Mouse (Mus musculus): ENCODE results near the gene Nebl. TPM values are rescaled to one million over a fixed set of nuclear protein-coding genes. Genes with fewer than 3 reads are reported as not detected.
A peak's percentile ranks its signal among the peaks of the same experiment; 100 is the strongest.

The Nebl gene
- polyA plus RNA-seq, 1 experiment from 2014 or later, result 168 TPM

DNA sequence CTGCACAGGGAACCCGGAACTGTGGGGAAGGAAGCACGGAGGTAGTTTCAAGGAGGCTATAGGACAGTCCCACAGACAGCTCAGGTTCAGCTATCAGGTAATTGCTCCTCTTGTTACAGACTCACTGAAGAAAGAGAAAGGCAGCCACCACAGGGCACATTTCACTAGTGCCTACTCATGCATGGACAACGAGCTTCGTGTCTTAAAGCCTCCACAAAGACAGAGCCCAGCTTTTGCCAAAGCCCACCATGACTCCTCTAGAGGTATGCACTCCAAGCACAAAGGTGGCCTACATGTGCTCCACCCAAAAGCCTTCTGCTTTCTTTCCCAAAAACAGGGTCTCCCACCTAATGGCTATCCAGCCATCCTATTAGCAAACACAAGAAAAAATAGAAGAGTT is 90.4 kb downstream of the Nebl start:
- no peak for DNase-seq (ENCODE audit: low spot score)

DNA sequence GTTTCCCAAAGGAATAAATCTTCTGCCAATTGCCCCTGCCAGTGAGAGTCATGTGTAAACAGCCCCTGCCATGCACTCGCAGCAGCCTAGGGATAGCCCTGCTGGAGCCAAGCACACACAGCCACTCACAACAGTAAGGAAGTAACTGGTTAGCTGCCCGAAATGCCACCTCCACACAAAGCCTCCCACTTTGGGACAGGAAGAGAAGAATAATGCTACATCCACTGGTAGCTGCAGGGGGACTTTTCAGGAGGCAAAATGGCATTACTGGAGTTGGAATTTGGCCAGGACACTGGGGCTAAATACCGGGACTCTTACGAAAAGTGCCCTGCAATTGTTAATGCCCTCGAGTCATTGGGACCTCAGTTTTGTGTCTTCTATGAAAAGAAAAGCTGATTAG is 92.6 kb downstream of the Nebl start:
- no peak for DNase-seq (ENCODE audit: low spot score)

DNA sequence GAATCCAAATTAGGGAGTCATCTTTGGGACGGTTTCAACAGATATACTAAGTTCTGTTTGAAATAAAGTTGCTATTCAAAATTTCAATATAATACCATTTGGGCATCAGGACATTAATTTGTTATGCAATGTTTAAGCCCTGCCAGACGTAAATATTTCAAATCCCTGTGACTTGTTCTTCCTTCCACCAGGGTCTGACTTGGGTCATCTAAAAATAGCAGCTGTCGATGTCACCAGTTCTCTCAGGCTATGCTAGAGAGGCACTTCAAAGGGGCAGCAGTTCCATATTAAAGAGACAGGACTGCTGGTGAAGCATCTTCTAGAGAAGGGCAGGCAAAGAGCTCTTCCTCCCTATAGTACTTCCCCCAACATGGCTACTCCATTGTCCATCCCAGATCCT is 107.3 kb downstream of the Nebl start:
- DNase-seq (ENCODE audit: low spot score), result no peak

DNA sequence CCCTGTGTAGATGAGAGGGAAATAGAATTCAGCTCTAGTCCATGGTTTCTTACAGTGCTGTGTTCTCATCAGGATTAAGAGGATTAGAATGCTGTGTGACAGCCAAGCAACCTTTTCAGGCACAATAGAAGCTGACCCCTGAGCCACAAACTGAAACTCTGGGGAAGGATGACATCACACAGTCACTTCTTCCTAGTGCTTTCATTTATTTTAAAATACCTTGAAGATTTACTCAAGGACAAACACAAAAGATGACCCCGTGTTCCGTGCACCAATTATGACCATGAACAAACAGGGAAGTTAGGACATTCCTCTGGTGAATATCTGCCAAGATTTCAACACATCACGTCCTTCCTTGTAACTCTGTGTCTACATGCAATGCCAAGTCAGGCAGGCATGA is 121.0 kb downstream of the Nebl start:
- DNase-seq (ENCODE audit: low spot score), result no peak

DNA sequence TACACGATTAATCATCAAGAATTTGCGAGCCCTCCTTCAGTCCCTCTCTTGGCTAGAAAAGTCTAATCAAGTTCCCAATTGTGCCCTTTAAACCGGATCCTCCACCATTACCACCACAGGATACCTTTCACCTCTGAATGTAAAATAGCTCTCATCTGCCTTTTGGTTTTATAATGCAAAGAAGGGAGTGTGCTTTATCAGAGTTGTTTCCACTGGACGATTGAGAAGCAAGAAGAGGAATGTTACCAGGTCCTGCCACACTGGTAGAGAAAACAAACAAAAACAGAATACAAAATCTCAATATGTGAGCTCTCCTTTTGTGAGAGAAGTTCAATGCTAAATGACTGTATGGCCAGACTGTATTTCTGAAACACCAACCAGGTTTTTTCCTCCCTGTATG is 127.7 kb downstream of the Nebl start:
- no peak for DNase-seq (ENCODE audit: low spot score)

DNA sequence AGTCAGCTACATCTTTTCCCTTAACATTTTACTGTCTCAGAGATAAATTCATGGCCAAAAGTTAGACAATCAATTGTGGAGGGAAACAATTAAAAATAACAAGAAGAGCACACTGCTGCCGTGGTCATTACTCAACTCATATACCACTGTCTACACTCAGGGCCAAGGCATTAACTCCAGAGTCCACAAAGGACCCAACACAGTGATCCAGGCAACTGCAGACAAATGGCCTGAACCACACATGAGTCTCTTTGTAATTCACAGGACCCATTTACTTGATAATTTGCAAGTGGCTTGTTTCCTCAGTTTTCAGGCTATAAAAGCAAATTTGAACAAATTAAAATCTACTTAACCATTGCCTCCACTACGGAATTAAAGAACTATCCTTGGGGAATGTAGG is 130.6 kb downstream of the Nebl start:
- no peak for DNase-seq (ENCODE audit: low spot score)

DNA sequence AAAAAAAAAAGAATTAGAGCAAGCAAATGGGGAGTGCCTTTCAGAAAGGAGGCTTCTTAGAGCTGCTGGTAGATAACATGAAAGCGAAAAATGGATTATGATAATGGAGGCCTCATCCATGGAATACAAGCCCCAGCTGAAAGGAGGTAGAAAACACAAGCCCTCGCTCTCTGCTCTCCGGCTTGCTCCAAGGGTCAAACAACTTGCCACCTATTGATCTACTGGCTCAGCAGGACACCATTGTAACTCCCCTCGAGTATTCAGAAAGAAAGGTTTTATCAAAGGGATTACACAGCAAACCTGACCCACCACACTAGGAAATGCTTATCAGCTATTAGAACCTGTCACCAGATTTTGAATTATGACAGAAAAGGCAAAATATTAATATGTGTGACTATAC is 131.4 kb downstream of the Nebl start:
- no peak for DNase-seq (ENCODE audit: low spot score)

DNA sequence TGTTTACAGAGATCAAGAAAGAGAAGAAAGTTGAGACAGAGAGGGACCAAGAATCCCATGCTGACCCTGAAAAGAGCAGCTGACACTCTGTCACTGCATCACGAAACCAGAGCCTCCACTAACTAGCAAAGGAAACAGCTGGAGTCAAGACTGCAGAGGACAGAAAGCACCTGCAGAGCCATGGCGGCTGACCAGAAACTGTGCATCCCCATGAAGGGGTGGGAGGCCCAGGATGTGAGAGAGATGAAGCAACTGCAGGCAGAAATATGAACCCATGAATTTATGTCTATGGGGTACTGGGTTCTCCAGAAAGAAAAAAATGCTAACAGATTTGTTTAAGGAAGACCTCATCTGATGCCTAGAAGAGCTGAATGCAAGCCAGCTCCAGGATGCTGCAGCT is 133.3 kb downstream of the Nebl start:
- peak; percentile 9 for DNase-seq (ENCODE audit: low spot score)

DNA sequence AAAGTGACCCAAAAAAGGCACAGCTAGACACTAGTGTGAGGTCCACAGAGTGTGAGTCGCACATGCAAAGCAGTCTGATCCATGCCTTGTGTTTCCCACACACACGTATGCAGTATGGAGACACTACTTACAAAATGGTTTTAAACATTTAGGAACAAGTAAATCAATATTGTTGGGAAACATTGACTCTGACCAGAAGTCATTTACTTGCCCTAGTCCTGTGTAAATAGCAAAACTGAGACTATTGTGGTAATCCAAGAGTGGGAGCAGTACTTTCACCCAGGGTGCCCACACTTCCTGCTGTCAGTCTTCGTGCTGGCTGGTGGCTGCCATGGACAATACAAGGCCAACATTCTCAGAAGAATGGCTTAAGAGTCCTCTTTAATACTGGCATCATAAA is 141.6 kb downstream of the Nebl start:
- no peak for DNase-seq (ENCODE audit: low spot score)

DNA sequence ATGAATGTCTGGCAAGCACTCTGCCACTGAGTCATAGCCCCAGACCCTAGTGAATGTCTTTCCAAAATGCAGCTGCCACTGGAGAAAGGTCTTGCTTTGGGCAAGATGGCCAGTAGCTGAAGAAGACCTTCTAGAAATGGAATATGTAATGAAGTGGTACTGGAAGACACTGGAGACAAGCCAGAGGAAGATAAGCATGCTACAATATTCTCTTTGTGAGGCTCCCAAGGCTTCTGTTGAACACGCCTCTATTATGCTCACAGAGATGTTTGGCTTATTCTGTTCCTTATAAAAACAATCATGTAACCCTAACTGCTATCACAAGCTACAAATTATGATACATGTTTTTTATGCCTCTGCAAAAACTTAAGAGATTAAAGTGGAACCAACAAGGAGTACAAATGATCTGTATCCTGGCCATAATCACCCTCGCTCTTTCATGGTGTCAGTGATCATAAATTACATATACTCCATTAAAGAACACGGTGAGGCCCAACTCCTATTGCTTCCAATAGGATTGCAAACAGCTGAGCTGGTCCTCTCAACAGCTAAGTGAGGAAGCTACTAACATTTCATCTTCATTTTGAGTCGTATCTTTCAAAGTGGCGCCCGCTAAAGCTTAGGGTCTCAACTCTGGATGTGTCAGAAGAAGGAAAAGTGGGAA is 145.8 kb downstream of the Nebl start:
- DNase-seq (ENCODE audit: low spot score), result no peak

DNA sequence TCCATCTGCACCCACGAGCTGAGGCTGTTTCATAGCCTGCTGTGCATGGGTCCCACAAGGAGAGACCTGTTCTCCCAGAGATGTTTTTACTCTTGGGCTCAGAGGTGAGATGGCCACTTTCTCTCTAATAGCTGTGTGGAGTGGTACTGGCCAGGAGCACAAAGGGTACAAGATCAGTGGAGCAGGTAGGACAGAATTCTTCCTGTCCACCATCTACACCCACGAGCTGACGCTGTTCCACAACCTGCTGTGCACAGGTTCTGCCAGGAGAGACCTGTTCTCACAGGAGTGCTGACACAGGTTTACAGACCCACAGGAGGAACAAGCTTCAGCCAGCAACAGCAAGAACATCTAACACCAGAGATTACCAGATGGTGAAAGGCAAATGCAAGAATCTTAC is 155.6 kb downstream of the Nebl start:
- DNase-seq (ENCODE audit: low spot score), result no peak

DNA sequence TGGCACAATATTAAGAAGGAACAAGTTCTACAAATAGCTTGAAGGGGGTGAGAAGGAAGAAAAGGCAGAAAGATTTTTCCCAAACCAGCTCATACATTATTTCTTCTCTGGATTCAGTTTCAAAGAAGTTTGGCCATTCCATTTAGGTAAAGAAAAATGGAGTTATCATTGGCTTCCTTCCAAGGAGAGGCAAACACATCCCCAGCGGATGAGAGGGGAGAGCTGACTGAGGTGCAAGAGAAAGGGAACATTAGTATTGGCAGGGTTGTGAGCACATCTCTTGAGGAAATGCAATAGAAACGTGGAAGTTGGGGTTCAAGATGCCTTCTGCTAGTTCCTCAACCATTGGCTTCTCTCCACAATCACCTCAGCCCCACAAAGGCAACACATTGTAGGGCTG is 159.5 kb downstream of the Nebl start:
- no peak for DNase-seq (ENCODE audit: low spot score)

DNA sequence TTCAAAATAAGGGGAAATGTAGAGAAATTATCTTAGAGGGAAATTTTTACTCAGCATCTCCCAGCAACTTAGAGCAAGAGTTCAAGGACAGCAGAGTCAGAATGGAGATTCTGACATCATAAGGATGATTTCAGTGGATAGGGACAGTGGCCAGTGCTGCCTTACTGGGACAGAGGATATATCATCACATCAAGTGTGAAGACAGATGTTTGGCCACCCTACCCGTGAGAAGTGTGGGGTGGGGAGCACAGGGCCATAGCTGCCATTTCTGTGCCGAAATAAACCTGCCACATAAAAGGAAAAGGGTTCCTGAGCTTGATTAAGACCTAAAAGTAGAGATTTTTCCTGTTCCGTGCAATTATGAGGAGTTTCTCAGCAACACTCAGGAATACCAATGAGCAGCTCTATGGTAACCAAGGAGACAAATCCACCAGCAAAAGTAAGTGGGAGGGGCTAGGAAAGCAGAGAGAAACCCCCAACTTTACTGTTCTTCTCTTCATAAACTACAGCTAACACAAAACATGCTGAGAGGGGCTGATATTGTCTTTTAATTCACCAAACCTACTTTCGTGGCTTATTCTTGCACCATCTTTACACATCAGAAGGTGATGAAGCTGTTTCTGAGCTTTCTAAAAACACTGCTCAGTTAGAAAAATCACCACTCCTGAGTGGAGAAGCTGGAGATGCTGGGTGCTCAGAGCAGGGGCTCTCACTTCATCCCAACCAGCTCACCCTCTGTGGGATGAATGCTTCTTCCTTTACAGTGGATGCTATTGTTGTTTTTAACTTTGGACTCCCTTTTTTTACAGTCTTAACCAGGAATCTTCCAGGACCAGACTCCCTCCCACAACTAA is 172.1 kb downstream of the Nebl start:
- no peak for DNase-seq (ENCODE audit: low spot score)

DNA sequence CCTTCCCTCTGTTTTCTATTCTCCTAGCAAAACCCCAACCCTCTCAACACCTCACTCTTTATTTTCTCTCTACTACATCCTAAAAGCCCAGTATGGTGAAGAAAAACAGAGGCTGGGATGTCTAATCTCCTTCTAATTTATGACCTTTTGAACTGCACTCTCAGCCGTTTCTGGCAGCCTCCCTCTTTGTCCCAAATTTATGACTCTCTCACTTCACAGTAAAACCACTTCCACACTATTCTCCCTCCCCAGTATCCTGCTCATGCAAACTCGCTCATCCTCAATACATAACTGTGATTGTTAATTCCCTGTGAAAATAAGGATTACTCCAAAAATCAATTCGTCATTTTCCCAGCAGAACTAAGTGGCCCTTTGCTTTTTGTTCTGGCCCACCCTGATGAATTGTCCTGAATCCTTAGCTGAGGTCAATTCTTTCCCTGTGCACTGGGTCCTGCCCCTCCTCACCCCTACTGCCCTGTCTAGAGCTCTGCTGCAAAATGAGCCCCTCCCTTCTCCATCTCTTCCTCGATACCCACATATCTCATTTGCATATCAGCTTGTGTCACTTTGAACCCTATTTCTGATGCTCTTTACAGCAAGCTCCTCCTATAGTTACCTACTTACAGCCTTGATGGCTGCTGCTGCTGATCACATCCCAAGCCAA is 181.2 kb downstream of the Nebl start:
- no peak for DNase-seq (ENCODE audit: low spot score)

DNA sequence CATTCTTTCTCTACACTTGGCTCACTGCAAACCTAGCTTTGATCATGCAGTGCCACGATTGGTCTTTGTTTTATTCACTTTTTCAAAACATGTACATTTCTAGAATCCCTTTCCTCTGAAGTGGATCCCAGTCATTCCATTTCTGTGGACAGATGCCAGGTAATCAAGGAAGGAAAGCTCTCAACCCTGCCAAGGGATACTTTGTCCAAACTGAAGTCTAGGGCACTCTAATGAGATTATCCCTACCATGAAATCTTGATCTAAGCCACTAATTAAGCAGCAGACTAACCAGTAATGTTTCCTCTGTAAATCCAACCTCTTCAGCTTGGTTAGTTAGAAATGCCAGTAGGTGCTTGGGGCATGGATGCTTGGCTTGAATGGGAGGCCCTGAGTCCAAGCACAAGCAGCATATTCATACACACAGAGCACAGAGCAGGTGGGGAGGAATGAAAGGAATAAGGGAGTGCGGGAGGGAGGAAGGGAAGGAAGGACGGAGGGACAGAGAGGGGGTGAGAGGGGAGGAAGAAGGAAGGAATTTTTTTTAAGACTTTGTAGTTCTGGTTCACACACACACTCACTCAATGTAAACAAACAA is 184.8 kb downstream of the Nebl start:
- DNase-seq (ENCODE audit: low spot score), result no peak

DNA sequence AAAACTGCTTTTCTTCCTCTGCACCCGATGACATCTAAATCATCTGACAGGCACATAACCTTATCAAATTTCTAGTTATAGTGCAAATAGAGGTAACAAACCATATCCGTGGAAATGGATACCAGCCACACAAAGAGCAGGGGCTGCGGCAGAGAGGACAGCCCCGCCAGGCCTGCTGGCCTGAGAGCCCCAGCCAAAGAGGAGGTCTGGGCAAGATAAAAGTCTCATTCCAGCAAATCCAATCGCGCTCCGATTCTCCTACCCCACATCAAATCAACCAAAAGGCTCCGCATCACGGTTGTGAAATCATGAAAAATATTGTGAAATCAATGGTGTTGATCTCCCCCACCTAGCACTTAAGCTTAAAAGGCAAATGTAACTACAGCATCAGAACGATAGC is 191.5 kb downstream of the Nebl start:
- DNase-seq (ENCODE audit: low spot score), result no peak

DNA sequence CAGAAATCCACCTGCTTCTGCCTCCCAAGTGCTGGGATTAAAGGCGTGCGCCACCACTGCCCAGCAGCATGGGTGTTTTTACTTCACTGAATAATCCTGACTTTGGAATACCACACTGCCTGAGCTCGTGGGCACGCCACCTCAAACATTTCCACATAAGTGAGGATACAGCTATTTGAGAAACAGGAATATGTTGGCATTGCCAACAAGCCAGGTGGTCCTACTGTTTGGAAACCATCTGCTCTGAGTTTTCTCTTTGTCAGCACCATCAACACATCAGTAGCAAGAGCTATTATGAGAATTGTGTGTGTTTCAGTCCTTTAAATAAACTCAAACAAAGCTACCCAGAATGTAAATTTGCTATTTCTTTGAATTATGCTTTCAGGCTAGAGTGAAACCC is 192.8 kb downstream of the Nebl start:
- DNase-seq (ENCODE audit: low spot score), result no peak

DNA sequence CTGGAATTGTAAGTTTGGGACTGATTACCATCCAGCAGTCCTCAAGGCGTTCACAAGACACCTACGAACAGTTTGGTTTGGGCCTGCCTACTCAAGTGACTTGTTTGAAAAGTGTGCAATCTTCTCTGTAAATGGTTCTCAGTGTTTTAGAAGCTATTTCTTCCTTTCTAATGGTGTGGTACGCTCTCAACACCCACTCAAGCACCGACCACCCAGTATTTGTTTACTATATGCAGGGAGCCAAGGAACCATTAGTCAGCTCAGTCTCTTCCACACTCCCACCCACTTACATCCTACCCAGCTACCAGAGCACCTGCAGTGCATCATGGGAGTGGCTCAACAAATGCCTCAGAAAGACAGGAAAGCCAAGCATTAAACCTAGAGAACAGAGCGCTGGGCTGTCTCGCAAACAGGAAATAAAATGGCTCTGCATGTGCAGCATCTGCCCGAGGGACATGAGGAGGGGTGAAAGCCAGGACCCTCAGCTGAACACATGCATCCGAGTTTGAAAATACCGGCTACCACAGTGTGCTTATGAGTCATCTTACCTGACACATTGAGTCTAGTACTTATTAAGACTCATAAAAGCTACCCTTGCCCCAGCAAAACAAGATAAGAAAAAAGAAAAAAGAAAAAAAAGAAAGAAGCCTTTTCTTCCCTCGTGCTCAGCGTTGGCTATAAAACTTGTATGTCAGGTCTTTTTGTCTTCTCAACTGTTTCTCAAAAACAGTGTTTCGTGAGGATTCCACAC is 199.7 kb downstream of the Nebl start:
- DNase-seq (ENCODE audit: low spot score), result no peak

DNA sequence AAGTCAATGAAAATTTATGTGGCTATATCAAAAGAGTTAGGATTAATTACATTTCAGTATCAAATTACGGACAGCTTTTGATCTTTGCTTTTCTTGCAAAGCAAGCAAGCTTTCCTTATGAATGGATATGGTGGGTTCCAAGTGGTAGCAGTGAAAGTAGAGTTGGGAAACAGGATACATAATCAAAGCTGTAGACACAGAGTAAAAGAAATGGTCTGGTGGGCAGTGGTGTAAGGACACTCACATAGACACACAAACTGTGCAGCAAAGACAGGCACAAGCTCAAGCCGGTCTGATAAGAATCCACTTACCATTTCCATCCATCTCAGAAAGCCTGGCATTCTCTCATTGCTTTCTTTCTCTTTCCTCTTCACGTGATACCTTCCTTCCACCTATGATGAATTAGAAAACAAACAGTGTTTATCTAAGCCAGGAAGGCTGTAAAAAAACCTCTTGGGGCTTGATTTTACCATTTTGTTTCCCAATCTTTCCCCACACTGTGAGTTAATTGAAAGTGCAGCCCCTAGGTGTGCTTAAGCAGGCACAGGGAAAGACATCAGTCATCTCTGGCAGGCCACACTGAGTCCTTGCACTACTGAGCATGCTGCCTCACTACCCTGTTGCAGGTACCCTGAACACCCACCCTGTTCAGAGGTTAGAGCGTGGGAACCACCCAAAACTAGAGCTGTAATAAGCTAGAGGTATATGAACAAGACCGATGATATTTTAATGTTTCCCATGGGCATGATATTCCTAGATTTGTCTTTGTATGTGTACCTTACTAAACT is 205.3 kb downstream of the Nebl start:
- no peak for DNase-seq (ENCODE audit: low spot score)

DNA sequence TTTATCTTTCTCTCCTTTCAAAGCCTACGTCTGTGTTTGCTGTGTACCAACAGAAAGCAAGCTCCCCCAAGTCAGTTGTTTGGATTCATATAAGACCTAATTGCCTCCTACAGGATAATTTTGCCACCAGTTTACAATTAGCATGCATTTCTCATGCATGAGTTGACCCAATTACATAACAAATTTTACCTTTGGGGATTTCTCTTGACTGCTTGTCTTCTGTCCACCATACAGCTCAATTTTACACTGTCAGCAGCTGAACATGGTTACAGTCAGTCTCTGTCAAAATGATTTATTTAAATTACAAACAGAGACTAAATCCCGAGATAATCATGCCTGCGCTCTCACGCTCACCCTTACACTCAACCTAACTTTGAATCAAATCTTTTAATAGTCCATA is 206.1 kb downstream of the Nebl start:
- DNase-seq (ENCODE audit: low spot score), result no peak
